Mouse (Mus musculus) spleen, embryonic (tissue): ENCODE data around the gene Fah.

ENCODE experiments used
- CTCF ChIA-PET: fragments of 350-600 bp; sonication (Branson Sonifier 250); formaldehyde crosslinking; loops from one replicate; lab custom pipeline; 2022; lab: Charles Lee

Fah gene

DNA sequence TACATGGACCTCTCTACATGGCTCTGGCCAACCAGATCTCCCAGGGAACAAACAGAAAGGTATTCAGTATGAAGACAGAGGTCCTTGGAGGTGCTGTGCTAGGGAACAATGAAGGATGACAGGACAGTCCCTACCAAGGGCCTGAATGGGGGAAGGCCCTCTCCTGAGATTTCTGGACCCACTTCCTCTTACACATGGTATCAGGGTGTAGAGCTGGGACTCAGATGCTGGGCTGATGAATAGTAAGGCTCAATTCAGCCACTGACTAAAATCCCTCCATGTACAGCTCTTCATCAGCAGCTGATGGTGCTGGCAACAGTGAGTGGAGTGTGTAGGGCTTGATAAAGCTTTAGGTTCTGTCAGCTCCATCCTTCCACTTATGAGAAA, 11.6 kb downstream of the Fah start:
- CTCF ChIA-PET = interaction anchor here (0.7 kb wide), 1 partner anchor 40 kb away, joined by 10 read pairs; no protein-coding TSS in a partner anchor

- CTCF ChIA-PET = interaction anchor here (0.7 to 0.9 kb wide), 2 partner anchors 40 to 189 kb away, joined by 3 to 10 read pairs; no protein-coding TSS in a partner anchor
Observed at GRCm38 (mm10) chr7:84594087-84594916, 12.2 kb downstream of the Fah start.

DNA sequence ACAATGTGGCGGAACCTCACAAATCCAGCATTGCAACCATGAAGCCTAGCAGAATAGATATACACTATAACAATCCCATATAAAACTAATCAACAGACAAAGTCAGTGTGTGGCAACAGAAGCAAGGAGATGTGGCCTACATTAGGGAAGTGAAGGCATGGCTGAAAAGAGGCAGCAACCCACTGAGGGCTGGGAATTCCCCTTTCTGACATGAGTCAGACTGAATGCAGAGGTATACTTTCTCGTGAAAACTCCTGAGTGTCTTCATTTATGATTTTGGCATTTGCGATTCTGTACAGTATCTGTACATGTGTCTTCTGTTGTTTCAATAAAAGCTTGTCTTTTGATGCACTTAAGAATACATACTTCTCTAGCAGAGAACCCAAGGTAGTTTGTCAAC, 15.2 kb downstream of the Fah start:
- CTCF ChIA-PET = interaction anchor here (0.7 kb wide), 1 partner anchor 55 kb away, joined by 3 read pairs; no protein-coding TSS in a partner anchor

- CTCF ChIA-PET = no interaction called here
Observed at GRCm38 (mm10) chr7:84590622-84591021, 15.9 kb downstream of the Fah start.

- CTCF ChIA-PET = no interaction called here
Observed at GRCm38 (mm10) chr7:84587101-84587783, 19.3 kb downstream of the Fah start.

GRCm38 (mm10) chr7:84586360-84587100, 20.0 kb downstream of the Fah start:
- CTCF ChIA-PET = interaction anchor here (0.6 kb wide), 1 partner anchor 21 kb away, joined by 5 read pairs; no protein-coding TSS in a partner anchor

- CTCF ChIA-PET = no interaction called here
Observed at GRCm38 (mm10) chr7:84585086-84585485, 21.4 kb downstream of the Fah start.

- CTCF ChIA-PET = no interaction called here
Observed at GRCm38 (mm10) chr7:84579769-84580168, 26.8 kb downstream of the Fah start.

GRCm38 (mm10) chr7:84578841-84579240, 27.7 kb downstream of the Fah start:
- CTCF ChIA-PET = no interaction called here

- CTCF ChIA-PET = no interaction called here
Observed at GRCm38 (mm10) chr7:84577034-84577433, 29.5 kb downstream of the Fah start.

- CTCF ChIA-PET = no interaction called here
Observed at GRCm38 (mm10) chr7:84566200-84566599, 40.3 kb downstream of the Fah start.

GRCm38 (mm10) chr7:84564236-84564635, 42.3 kb downstream of the Fah start:
- CTCF ChIA-PET = no interaction called here

- CTCF ChIA-PET = no interaction called here
Observed at GRCm38 (mm10) chr7:84560500-84560899, 46.0 kb downstream of the Fah start.

GRCm38 (mm10) chr7:84557332-84557731, 49.2 kb downstream of the Fah start:
- CTCF ChIA-PET = no interaction called here

DNA sequence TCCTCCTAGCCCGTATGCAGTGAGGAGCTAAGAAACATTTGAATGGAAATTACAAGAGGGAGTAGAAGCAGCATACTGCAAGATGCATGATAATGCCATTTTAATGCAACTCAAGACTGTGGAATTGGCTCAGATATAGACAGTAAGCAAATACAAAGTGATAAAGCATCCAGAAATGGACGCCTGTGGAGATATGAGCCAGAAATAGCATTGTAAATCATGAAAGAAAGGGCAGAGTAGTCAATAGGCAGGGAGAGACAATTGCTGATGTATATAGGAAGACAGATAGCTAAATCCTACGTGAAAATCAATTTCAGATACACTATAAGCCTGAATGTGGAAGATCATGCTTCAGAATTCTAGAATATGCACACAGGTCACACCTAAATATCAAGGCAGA, 51.2 kb downstream of the Fah start:
- CTCF ChIA-PET = no interaction called here

DNA sequence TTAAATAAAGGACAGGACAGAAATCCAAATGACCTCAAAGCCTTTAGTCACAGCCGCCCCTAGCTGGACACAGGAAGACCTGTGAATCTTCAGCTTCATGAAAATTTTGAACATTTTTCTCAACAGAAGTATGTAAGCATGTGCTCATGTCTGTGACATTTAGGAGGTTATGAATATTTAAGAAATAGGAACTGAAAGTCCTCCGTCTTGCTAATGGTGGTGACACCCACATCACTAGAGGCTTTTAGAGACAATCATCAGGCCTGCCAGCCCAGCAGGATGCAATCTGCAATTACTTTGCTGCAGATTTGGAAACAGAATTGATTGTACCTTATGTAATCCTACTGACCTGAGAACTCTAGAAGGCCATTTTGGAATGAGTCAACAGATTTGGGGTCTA, 55.0 kb downstream of the Fah start:
- CTCF ChIA-PET = no interaction called here

- CTCF ChIA-PET = no interaction called here
Observed at GRCm38 (mm10) chr7:84546667-84547066, 59.9 kb downstream of the Fah start.

- CTCF ChIA-PET = no interaction called here
Observed at GRCm38 (mm10) chr7:84544946-84545345, 61.6 kb downstream of the Fah start.
